Mouse (Mus musculus) hindbrain, postnatal 0 days (tissue): Measurements from ENCODE around the gene Olfr974. TPM values are rescaled to one million over a fixed set of nuclear protein-coding genes. Genes with fewer than 3 reads are reported as not detected.
"Not testable (repeated sequence)": the region's sequence is repeated elsewhere in the genome, so short reads cannot be mapped to it uniquely, and the experiment has no call there.

ENCODE experiments used
- ATAC-seq: fragments of 200-750 bp; cut with Nextera tagmentation; 2 replicates; pipeline ENCODE4 v1.8.0; 2017; ENCODE audit warnings: mild to moderate bottlenecking, moderate TSS enrichment, moderate library complexity
- DNase-seq: peaks from one replicate; pipeline ENCODE4 v3.0.0-alpha.2; 2015; ENCODE audit warnings: low spot score
- H3K27ac ChIP-seq: fragments of 300-500 bp; sonication (generic); 2 replicates; pipeline ENCODE4 v1.5.1; 2014; ENCODE audit warnings: mild to moderate bottlenecking
- H3K27me3 ChIP-seq: fragments of 300-500 bp; sonication (generic); 2 replicates; pipeline ENCODE4 v1.6.1; 2014; ENCODE audit warnings: low read length, mixed read lengths; ENCODE audit not compliant: insufficient read depth
- H3K36me3 ChIP-seq: fragments of 300-500 bp; sonication (generic); 2 replicates; pipeline ENCODE4 v1.6.1; 2014; ENCODE audit warnings: low read length, mixed read lengths; ENCODE audit not compliant: insufficient read depth
- H3K4me1 ChIP-seq: fragments of 300-500 bp; sonication (generic); 2 replicates; pipeline ENCODE4 v1.6.1; 2014; ENCODE audit warnings: antibody characterized with exemption, low read length, mixed read lengths; ENCODE audit not compliant: insufficient read depth
- H3K4me2 ChIP-seq: fragments of 300-500 bp; sonication (generic); 2 replicates; pipeline ENCODE4 v1.6.1; 2014; ENCODE audit warnings: low read depth, mild to moderate bottlenecking, low read length, moderate library complexity, mixed read lengths
- H3K4me3 ChIP-seq: fragments of 300-500 bp; sonication (generic); 2 replicates; pipeline ENCODE4 v1.5.1; 2014; ENCODE audit warnings: low read length
- H3K9ac ChIP-seq: fragments of 300-500 bp; sonication (generic); replicated peaks from 2 replicates; pipeline ENCODE4 v1.6.1; 2014; ENCODE audit warnings: mild to moderate bottlenecking, low read length, moderate library complexity, mixed read lengths
- H3K9me3 ChIP-seq: fragments of 300-500 bp; sonication (generic); 2 replicates; pipeline ENCODE4 v1.6.1; 2016; ENCODE audit warnings: low read length, mixed read lengths
- CTCF ChIP-seq: IDR thresholded peaks from 2 replicates; pipeline ENCODE4 v1.5.1; 2016; ENCODE audit warnings: antibody characterized with exemption, control low read depth, low read depth
- WGBS: fragments of 180-500 bp; shearing (Covaris S2); extraction: QIAGEN DNeasy Blood & Tissue Kit; methylation state at CpG from one replicate; pipeline ENCODE4 v1.1.7; 2014; 5-methylcytosine and 5-hydroxymethylcytosine counted together
- polyA plus RNA-seq: library from polyadenylated mRNA; unstranded; fragments of >200 nt; fragmentation: Nextera tagmentation; extraction: Ambion mirVana; gene quantifications from 2 replicates; pipeline ENCODE4 v1.2.1, GENCODE M21; 2015
- total RNA-seq: library from RNA; depleted of rRNA; stranded (reverse); fragments of >200 nt; gene quantifications from 2 replicates; pipeline ENCODE4 v1.2.3, GENCODE M21; 2014; rRNA removed

The Olfr974 gene
- not detected in 2 replicates for total RNA-seq
- not detected in 2 replicates for polyA plus RNA-seq

GRCm38 (mm10) chr9:39937201-39937600, at the start of gene Olfr974:
Gene Olfr974, plus strand, starts transcription at chr9:39937501.
- H3K4me1 ChIP-seq = no peaks in the 10 kb centered on the region
- H3K4me2 ChIP-seq = no peak within 1 kb of the TSS
- TF ChIP-seq CTCF = no peak
- ATAC-seq (no peak), DNase-seq (no peak)
- H3K9me3 ChIP-seq = no peaks in the 10 kb centered on the region
- no peaks in the 10 kb centered on the region for H3K36me3 ChIP-seq
- WGBS = 87% methylated on average over 1 of the region's 1 CpGs
- no peak within 1 kb of the TSS for H3K27ac ChIP-seq
- no peak within 1 kb of the TSS for H3K9ac ChIP-seq
- no peak within 1 kb of the TSS for H3K4me3 ChIP-seq
- H3K27me3 ChIP-seq = no peaks in the 10 kb centered on the region

- 79% methylated on average over 6 of the region's 6 CpGs for WGBS
- Histone ChIP-seq H3K4me1 (no peaks in the 10 kb centered on the region), H3K9me3 (no peaks in the 10 kb centered on the region), H3K9ac (no peak overlapping the region), H3K4me2 (no peak overlapping the region), H3K27me3 (no peaks in the 10 kb centered on the region), H3K27ac (no peak overlapping the region), H3K4me3 (no peak overlapping the region), H3K36me3 (no peaks in the 10 kb centered on the region)
- DNase-seq (no peak), ATAC-seq (no peak)
- no peak for TF ChIP-seq CTCF
These were observed 32.2 kb upstream of the Olfr974 start for GRCm38 (mm10) chr9:39905106-39905505.

- Histone ChIP-seq H3K27me3 (no peaks in the 10 kb centered on the region), H3K9ac (no peak within 1 kb of the TSS), H3K9me3 (no peaks in the 10 kb centered on the region), H3K27ac (no peak within 1 kb of the TSS), H3K4me2 (no peak within 1 kb of the TSS), H3K36me3 (no peaks in the 10 kb centered on the region), H3K4me1 (no peaks in the 10 kb centered on the region), H3K4me3 (no peak within 1 kb of the TSS)
- 74% methylated on average over 2 of the region's 2 CpGs for WGBS
- TF ChIP-seq CTCF = no peak
- DNase-seq (no peak), ATAC-seq (no peak)
These were observed 30.3 kb upstream of the Olfr974 start, which contains the start of gene Olfr229 for GRCm38 (mm10) chr9:39907036-39907435. Gene Olfr229, plus strand, starts transcription at chr9:39907336.

- no peak for TF ChIP-seq CTCF
- H3K27ac ChIP-seq = no peak overlapping the region
- 84% methylated on average over 3 of the region's 3 CpGs for WGBS
These were observed 27.4 kb upstream of the Olfr974 start for GRCm38 (mm10) chr9:39909939-39910338.

GRCm38 (mm10) chr9:39927975-39928836, 9.1 kb upstream of the Olfr974 start:
- H3K9ac ChIP-seq, H3K4me1 ChIP-seq, H3K36me3 ChIP-seq, DNase-seq, H3K4me2 ChIP-seq, H3K27me3 ChIP-seq, H3K4me3 ChIP-seq, H3K27ac ChIP-seq, H3K9me3 ChIP-seq: not testable (repeated sequence)
- no CpG with 5 or more reads among the region's 4 CpGs for WGBS
- peak; percentile 82; the same call in 1 of the 2 replicates for ATAC-seq

More at GRCm38 (mm10) chr9:39909939-39910338, 27.4 kb upstream of the Olfr974 start:
- DNase-seq (no peak), ATAC-seq (no peak)
- Histone ChIP-seq H3K4me2 (no peak overlapping the region), H3K36me3 (no peaks in the 10 kb centered on the region), H3K9ac (no peak overlapping the region), H3K27me3 (no peaks in the 10 kb centered on the region), H3K4me3 (no peak overlapping the region), H3K4me1 (no peaks in the 10 kb centered on the region), H3K9me3 (no peaks in the 10 kb centered on the region)

- not testable (repeated sequence) for H3K4me2 ChIP-seq, H3K9ac ChIP-seq, H3K27ac ChIP-seq, H3K4me3 ChIP-seq, DNase-seq, ATAC-seq, H3K27me3 ChIP-seq, H3K4me1 ChIP-seq, H3K9me3 ChIP-seq, H3K36me3 ChIP-seq
- 41% methylated on average over 1 of the region's 1 CpGs for WGBS
These were observed 8.5 kb upstream of the Olfr974 start for GRCm38 (mm10) chr9:39928837-39929236.

GRCm38 (mm10) chr9:39951946-39952345, 14.6 kb downstream of the Olfr974 start, which contains the start of gene Olfr975:
Gene Olfr975, minus strand, starts transcription at chr9:39952046.
- H3K4me1 ChIP-seq = no peaks in the 10 kb centered on the region
- DNase-seq = no peak
- no peaks in the 10 kb centered on the region for H3K9me3 ChIP-seq
- H3K9ac ChIP-seq = no peak within 1 kb of the TSS
- H3K4me2 ChIP-seq = no peak within 1 kb of the TSS
- no peaks in the 10 kb centered on the region for H3K27me3 ChIP-seq
- H3K4me3 ChIP-seq = no peak within 1 kb of the TSS
- H3K27ac ChIP-seq = no peak within 1 kb of the TSS
- no peak for ATAC-seq
- 48% methylated on average over 1 of the region's 1 CpGs for WGBS
- no peak for TF ChIP-seq CTCF
- no peaks in the 10 kb centered on the region for H3K36me3 ChIP-seq

GRCm38 (mm10) chr9:39961033-39961432, 23.7 kb downstream of the Olfr974 start, which contains the start of gene Olfr976:
Gene Olfr976, minus strand, starts transcription at chr9:39961133.
- 86% methylated on average over 5 of the region's 9 CpGs for WGBS
- H3K9me3 ChIP-seq, DNase-seq, H3K4me2 ChIP-seq, H3K4me3 ChIP-seq, H3K27ac ChIP-seq, ATAC-seq, H3K27me3 ChIP-seq, H3K9ac ChIP-seq, H3K4me1 ChIP-seq, H3K36me3 ChIP-seq: not testable (repeated sequence)

- not testable (repeated sequence) for H3K9ac ChIP-seq, ATAC-seq, H3K4me3 ChIP-seq, H3K36me3 ChIP-seq, H3K4me2 ChIP-seq, DNase-seq, H3K27ac ChIP-seq, H3K27me3 ChIP-seq, H3K4me1 ChIP-seq, H3K9me3 ChIP-seq
- WGBS = 81% methylated on average over 1 of the region's 1 CpGs
These were observed 39.4 kb downstream of the Olfr974 start for GRCm38 (mm10) chr9:39976581-39977145.
